Mouse (Mus musculus) kidney, adult 10 weeks (tissue): ENCODE measurements around the gene Rab6a. TPM values are rescaled to one million over a fixed set of nuclear protein-coding genes. Genes with fewer than 3 reads are reported as not detected.

ENCODE experiments used
- polyA plus RNA-seq: library from polyadenylated mRNA; stranded (reverse); fragments of 350-450 nt; fragmentation: Illumina TruSeq; extraction: RNeasy Lipid Tissue Mini Kit (QIAGEN cat#74804); gene quantifications from one replicate; pipeline ENCODE4 v1.2.3, GENCODE M21; 2014; ENCODE audit warnings: low read depth, low replicate concordance

The Rab6a gene
- 245 TPM for polyA plus RNA-seq

GRCm38 (mm10) chr7:100607214-100608129 is at the start of gene Rab6a:
Gene Rab6a, plus strand, starts transcription at chr7:100607410.

GRCm38 (mm10) chr7:100608130-100608741 is 1.0 kb downstream of the Rab6a start, which contains the start of gene Mrpl48:
Gene Mrpl48, minus strand, starts transcription at chr7:100608301.

GRCm38 (mm10) chr7:100662231-100662630 is 55.0 kb downstream of the Rab6a start, which contains the start of gene Plekhb1:
Gene Plekhb1, minus strand, starts transcription at chr7:100662414.

Other genes starting within 250 kb of the Rab6a start
- 16.6 TPM for gene C2cd3, start 235.2 kb upstream of the Rab6a start, polyA plus RNA-seq
- 61.8 TPM for gene Ppme1, start 235.1 kb upstream of the Rab6a start, polyA plus RNA-seq
- 0.16 TPM for gene Ucp3, start 134.4 kb upstream of the Rab6a start, polyA plus RNA-seq
- gene Ucp2, start 114.1 kb upstream of the Rab6a start, polyA plus RNA-seq: 7.8 TPM
- not detected for gene Dnajb13, start 92.5 kb upstream of the Rab6a start, polyA plus RNA-seq
- 12.4 TPM for gene Coa4, start 70.3 kb upstream of the Rab6a start, polyA plus RNA-seq
- gene Mrpl48, start 891 bp downstream of the Rab6a start, polyA plus RNA-seq: 77.5 TPM
- gene Plekhb1, start 55.0 kb downstream of the Rab6a start, polyA plus RNA-seq: 23.3 TPM
- gene Fam168a, start 99.2 kb downstream of the Rab6a start, polyA plus RNA-seq: 19.0 TPM